Mouse (Mus musculus) C2C12 (cell line): Measurements from ENCODE around the gene Vash2. TPM values are rescaled to one million over a fixed set of nuclear protein-coding genes. Genes with fewer than 3 reads are reported as not detected.

Experiments used
- H3K27me3 ChIP-seq: one replicate; pipeline ENCODE4 v1.6.1; 2011; ENCODE audit not compliant: control insufficient read depth, insufficient read depth, insufficient read length
- H3K36me3 ChIP-seq: one replicate; pipeline ENCODE4 v1.6.1; 2011; ENCODE audit not compliant: control insufficient read depth, insufficient read depth
- H3K4me3 ChIP-seq: one replicate; pipeline ENCODE4 v1.5.1; 2011; ENCODE audit warnings: mild to moderate bottlenecking, control low read depth; ENCODE audit not compliant: poor library complexity, insufficient read depth, severe bottlenecking
- H3K79me2 ChIP-seq: one replicate; pipeline ENCODE4 v1.6.1; 2011; ENCODE audit not compliant: control insufficient read depth, insufficient read depth
- H3K79me3 ChIP-seq: one replicate; pipeline ENCODE4 v1.6.1; 2011; ENCODE audit warnings: low read depth, control low read depth
- H3ac ChIP-seq: one replicate; pipeline ENCODE3; 2011; ENCODE audit warnings: low read depth; ENCODE audit not compliant: control insufficient read depth, insufficient read length
- CTCF ChIP-seq: IDR thresholded peaks from one replicate; pipeline ENCODE4 v1.5.1; 2011; ENCODE audit not compliant: control insufficient read depth, insufficient read depth, insufficient read length
- FOSL1 ChIP-seq: IDR thresholded peaks from one replicate; pipeline ENCODE4 v1.8.0; 2011; ENCODE audit warnings: mild to moderate bottlenecking, low read length; ENCODE audit not compliant: poor library complexity, insufficient read depth, severe bottlenecking
- MAX ChIP-seq: IDR thresholded peaks from one replicate; pipeline ENCODE4 v1.6.1; 2011; ENCODE audit warnings: mild to moderate bottlenecking, control low read depth
- MYOD1 ChIP-seq: IDR thresholded peaks from one replicate; pipeline ENCODE4 v1.6.1; 2011; ENCODE audit warnings: low read depth; ENCODE audit not compliant: control insufficient read depth, insufficient read length
- USF1 ChIP-seq: IDR thresholded peaks from one replicate; pipeline ENCODE4 v1.6.1; 2011; ENCODE audit warnings: low read depth, mild to moderate bottlenecking, control low read depth, moderate library complexity
- polyA plus RNA-seq: library from polyadenylated mRNA; unstranded; fragments of >200 nt; fragmentation: generic; extraction: Trizol; gene quantifications from one replicate; pipeline ENCODE4 v1.2.1, GENCODE M21; 2012; ENCODE audit warnings: missing spikeins

Vash2 gene
- polyA plus RNA-seq, 1 experiment: 15.6 TPM

DNA sequence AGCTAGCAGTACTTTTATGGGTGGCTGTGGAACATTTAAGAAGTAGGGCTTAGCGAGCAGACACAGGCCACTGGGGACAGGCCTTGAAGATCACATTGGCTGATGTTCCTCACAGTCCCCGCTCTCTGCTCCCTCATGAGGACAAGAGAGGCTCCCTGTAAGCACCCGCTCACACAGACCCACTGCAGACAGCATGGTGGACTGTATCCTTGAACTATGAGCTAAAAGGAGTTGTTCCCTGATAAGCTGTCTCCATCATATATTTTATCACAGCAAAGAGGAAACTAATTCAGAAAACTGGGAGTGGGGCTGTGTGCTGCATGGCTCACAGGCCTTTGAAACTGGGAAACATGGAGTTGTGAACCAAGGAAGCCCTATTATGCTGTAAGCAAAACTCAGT, 80.9 kb downstream of the Vash2 start:
- H3K36me3 ChIP-seq: peaks cover 30% of the 10 kb centered on the region
- TF ChIP-seq CTCF: no peak
- TF ChIP-seq USF1: no peak
- no peak for TF ChIP-seq MYOD1
- no peak for TF ChIP-seq FOSL1
- no peak for TF ChIP-seq MAX
- no peaks in the 10 kb centered on the region for H3K79me2 ChIP-seq
- H3K27me3 ChIP-seq: no peaks in the 10 kb centered on the region
- no peak overlapping the region for H3K4me3 ChIP-seq
- no peaks in the 10 kb centered on the region for H3K79me3 ChIP-seq
- H3ac ChIP-seq: no peak overlapping the region

Other genes starting within 250 kb of the Vash2 start
- gene Rps6kc1, start 67.5 kb downstream of the Vash2 start, polyA plus RNA-seq: 13.1 TPM
- 14.2 TPM for gene Angel2, start 54.2 kb downstream of the Vash2 start, polyA plus RNA-seq
- gene Flvcr1, start 46.9 kb upstream of the Vash2 start, polyA plus RNA-seq: 7.0 TPM
- gene Spata45, start 57.3 kb upstream of the Vash2 start, polyA plus RNA-seq: not detected
- gene Tatdn3, start 83.6 kb upstream of the Vash2 start, polyA plus RNA-seq: 6.1 TPM
- 9.4 TPM for gene Nsl1, start 83.7 kb upstream of the Vash2 start, polyA plus RNA-seq
- gene Batf3, start 118.6 kb upstream of the Vash2 start, polyA plus RNA-seq: 0.78 TPM
- not detected for gene Fam71a, start 185.5 kb upstream of the Vash2 start, polyA plus RNA-seq
- 1.4 TPM for gene Atf3, start 238.7 kb upstream of the Vash2 start, polyA plus RNA-seq